Comparison of ENCODE assay signal across 25 mouse cellular contexts in genomic region chr8:8831306-8831705, GRCm38 (mm10).
DNase-seq lines count a peak whose midpoint lies in the region; ATAC-seq and TF ChIP-seq lines count a peak whose summit lies in the region.
"Had no signal": no experiment of that assay in that cellular context is flagged by ENCODE, and none has a peak within 500 bp of the region (broad histone marks: within the 10 kb centered on the region; RNA-seq: fewer than 3 reads in every experiment).

No protein-coding gene starts in this region.

- H3K9ac ChIP-seq in liver, postnatal 0 days (replicated peaks): no peak overlapping the region
- H3K9ac ChIP-seq: heart, embryonic 13.5 days; midbrain, embryonic 13.5 days; neural tube, embryonic 12.5 days had no signal

- whole genome bisulfite sequencing in liver, postnatal 0 days (ENCODE audit: insufficient replicate concordance): 82% methylated on average over 6 of the region's 6 CpGs

- TF ChIP-seq EP300 in liver, postnatal 0 days (IDR thresholded peaks at IDR 0.05; ENCODE audit: low read depth): no peak

- intact Hi-C loops in heart, postnatal 10 days (cut with DNase I): loop anchor here (5.0 kb wide), 2 partner anchors 144 to 161 kb away; no protein-coding TSS in a partner anchor

- H3K27ac ChIP-seq in testis, adult 2 months (ENCODE audit: control insufficient read depth, insufficient read depth, low read depth, low read length): no peak overlapping the region
- peak overlapping the region; percentile 46; the same call in 1 of the 2 replicates for H3K27ac ChIP-seq in brown adipose tissue, adult 24 weeks (replicated peaks; ENCODE audit: low read depth, low read length)
- H3K27ac ChIP-seq in liver, postnatal 0 days (ENCODE audit: low read depth): no peak overlapping the region
- H3K27ac ChIP-seq: heart, embryonic 13.5 days; hindbrain, postnatal 0 days; limb, embryonic 10.5 days; midbrain, embryonic 13.5 days; neural tube, embryonic 12.5 days had no signal

- no peak for TF ChIP-seq CTCF in testis, adult 2 months (IDR thresholded peaks at IDR 0.05; ENCODE audit: control insufficient read depth, insufficient read depth, insufficient replicate concordance, low read depth, low read length)
- TF ChIP-seq CTCF in liver, postnatal 0 days (IDR thresholded peaks at IDR 0.05; ENCODE audit: low read depth): no peak

- no peaks in the 10 kb centered on the region for H3K4me1 ChIP-seq in testis, adult 2 months (ENCODE audit: control insufficient read depth, insufficient read depth, low read length)
- H3K4me1 ChIP-seq in brown adipose tissue, adult 24 weeks (ENCODE audit: control insufficient read depth, insufficient read depth, insufficient read length, low read length): peaks cover 15% of the 10 kb centered on the region; the same call in 1 of the 2 replicates
- H3K4me1 ChIP-seq in liver, postnatal 0 days (ENCODE audit: insufficient read depth): no peaks in the 10 kb centered on the region
- H3K4me1 ChIP-seq: heart, embryonic 13.5 days; megakaryocyte, embryonic 14.5 days; midbrain, embryonic 13.5 days; neural tube, embryonic 12.5 days had no signal

- no peaks in the 10 kb centered on the region for H3K9me3 ChIP-seq in liver, postnatal 0 days (ENCODE audit: low read length)
- H3K9me3 ChIP-seq: heart, embryonic 13.5 days; limb, embryonic 10.5 days; midbrain, embryonic 13.5 days; neural tube, embryonic 12.5 days had no signal

- ATAC-seq in liver, postnatal 0 days: no peak
- ATAC-seq: hindbrain, postnatal 0 days; midbrain, embryonic 13.5 days had no signal

- no peak overlapping the region for H3K4me2 ChIP-seq in liver, postnatal 0 days (ENCODE audit: low read depth, low read length)
- H3K4me2 ChIP-seq: heart, embryonic 13.5 days; midbrain, embryonic 13.5 days; neural tube, embryonic 12.5 days had no signal

- peak; percentile 6 to 19 for DNase-seq in heart, postnatal 10 days
- no peak for DNase-seq in heart, adult 9 months (ENCODE audit: low spot score in 2 of 2)
- DNase-seq in testis, postnatal 10 days (ENCODE audit: low spot score): no peak
- no peak for DNase-seq in liver, postnatal 0 days
- DNase-seq in cerebellum, postnatal 4 days (ENCODE audit: low spot score in 2 of 2): no peak
- DNase-seq: adrenal gland, adult 2 months; cerebellum, adult 11-12 months; cerebellum, postnatal 10 days; gastrocnemius, postnatal 36 days; kidney, adult 11 months; layer of hippocampus, adult 9-11 months; liver; lung, postnatal 36 days; retina, postnatal 1 day; right cerebral cortex, postnatal 25 days; spleen, adult 18-20 months; thymus, postnatal 25 days had no signal

- no peaks in the 10 kb centered on the region for H3K27me3 ChIP-seq in testis, adult 2 months (ENCODE audit: control insufficient read depth, insufficient read depth, low read length)
- no peaks in the 10 kb centered on the region for H3K27me3 ChIP-seq in liver, postnatal 0 days (ENCODE audit: insufficient read depth, low read length)
- H3K27me3 ChIP-seq: heart, embryonic 13.5 days; megakaryocyte, embryonic 14.5 days; midbrain, embryonic 13.5 days; neural tube, embryonic 12.5 days had no signal

- no peak for TF ChIP-seq POLR2A in testis, adult 2 months (IDR thresholded peaks at IDR 0.05; ENCODE audit: control insufficient read depth, low read depth, low read length)

- H3K4me3 ChIP-seq in testis, adult 2 months (ENCODE audit: control insufficient read depth, low read depth, low read length): peak overlapping the region; percentile 4
- H3K4me3 ChIP-seq in brown adipose tissue, adult 24 weeks (ENCODE audit: insufficient read depth, low read depth, low read length): no peak overlapping the region
- no peak overlapping the region for H3K4me3 ChIP-seq in liver, postnatal 0 days (ENCODE audit: low read depth, low read length)
- H3K4me3 ChIP-seq: heart, embryonic 13.5 days; limb, embryonic 10.5 days; megakaryocyte, embryonic 14.5 days; midbrain, embryonic 13.5 days; neural tube, embryonic 12.5 days had no signal

- no peaks in the 10 kb centered on the region for H3K36me3 ChIP-seq in testis, adult 2 months (ENCODE audit: control insufficient read depth, insufficient read depth, low read length)
- H3K36me3 ChIP-seq in liver, postnatal 0 days (replicated peaks; ENCODE audit: insufficient read depth, low read length): no peaks in the 10 kb centered on the region
- H3K36me3 ChIP-seq: heart, embryonic 13.5 days; limb, embryonic 10.5 days; midbrain, embryonic 13.5 days; neural tube, embryonic 12.5 days had no signal

Comparison
In these comparisons a context has a peak if more than half of its experiments do, and no peak if none do; other contexts are left out.
1. DNase-seq: peak in heart, postnatal 10 days (2 of 2); none in heart, adult 9 months (0 of 2), testis, postnatal 10 days (single experiment), liver, postnatal 0 days (single experiment) and cerebellum, postnatal 4 days (0 of 2).